Mouse (Mus musculus) heart, adult 2 months (tissue): ENCODE data around the gene Gm3045. TPM values are rescaled to one million over a fixed set of nuclear protein-coding genes. Genes with fewer than 3 reads are reported as not detected.

Experiments used
- DNase-seq, 2 experiments: peaks; one replicate each; pipeline ENCODE4 v3.0.0; 2021
- H3K27ac ChIP-seq: fragments of 200-600 bp; 2 replicates; pipeline ENCODE4 v1.8.1; 2022
- H3K27me3 ChIP-seq: fragments of 200-500 bp; 2 replicates; pipeline ENCODE4 v1.6.1; 2012; ENCODE audit warnings: mild to moderate bottlenecking, low read length, inconsistent platforms, mixed read lengths; ENCODE audit not compliant: control insufficient read depth, insufficient read depth
- H3K36me3 ChIP-seq: fragments of 200-500 bp; 2 replicates; pipeline ENCODE4 v1.6.1; 2012; ENCODE audit warnings: low read length, inconsistent platforms; ENCODE audit not compliant: control insufficient read depth, insufficient read depth
- H3K4me1 ChIP-seq: fragments of 200-500 bp; 2 replicates; pipeline ENCODE4 v1.6.1; 2011; ENCODE audit warnings: low read length; ENCODE audit not compliant: control insufficient read depth, insufficient read depth
- H3K4me3 ChIP-seq: fragments of 200-600 bp; 2 replicates; pipeline ENCODE4 v1.8.1; 2022
- H3K79me2 ChIP-seq: fragments of 200-500 bp; replicated peaks from 2 replicates; pipeline ENCODE4 v1.6.1; 2012; ENCODE audit warnings: mild to moderate bottlenecking, inconsistent platforms, low read length, moderate library complexity, mixed read lengths; ENCODE audit not compliant: control insufficient read depth, insufficient read depth
- H3K9ac ChIP-seq: fragments of 200-500 bp; 2 replicates; pipeline ENCODE4 v1.6.1; 2012; ENCODE audit warnings: low read depth, mild to moderate bottlenecking, control low read depth, inconsistent platforms, low read length, mixed read lengths
- CTCF ChIP-seq: fragments of 200-600 bp; IDR thresholded peaks from 2 replicates; pipeline ENCODE4 v1.8.1; 2022; ENCODE audit warnings: antibody characterized with exemption, mild to moderate bottlenecking, moderate library complexity
- EP300 ChIP-seq: fragments of 200-500 bp; IDR thresholded peaks from 2 replicates; pipeline ENCODE4 v1.6.1; 2011; ENCODE audit warnings: low read depth, low read length, control low read depth; ENCODE audit not compliant: insufficient read depth
- POLR2A ChIP-seq: fragments of 200-500 bp; IDR thresholded peaks from 2 replicates; pipeline ENCODE4 v1.6.1; 2011; ENCODE audit warnings: mild to moderate bottlenecking, low read depth, low read length, control low read depth; ENCODE audit not compliant: insufficient read depth
- WGBS: fragments of 180-500 bp; shearing (Covaris S2); methylation state at CpG from one replicate; pipeline ENCODE4 v1.1.7; 2018; 5-methylcytosine and 5-hydroxymethylcytosine counted together
- intact Hi-C: fragments of 180-260 bp; cut with DNase I; formaldehyde crosslinking; loops from one replicate; pipeline ENCODE4 v1.15.1; 2025
- polyA plus RNA-seq: library from polyadenylated mRNA; depleted of rRNA; stranded (reverse); fragments of >200 nt; gene quantifications from 2 replicates; pipeline ENCODE4 v1.2.3, GENCODE M21; 2012
- total RNA-seq, 2 experiments: library from RNA; stranded (reverse); gene quantifications; 2 replicates each; pipeline ENCODE4 v1.2.3; 2021

Gene Gm3045
- total and polyA plus RNA-seq, 3 experiments: not detected

- Histone ChIP-seq H3K4me3 (no peak overlapping the region), H3K4me1 (no peaks in the 10 kb centered on the region), H3K9ac (no peak overlapping the region), H3K36me3 (no peaks in the 10 kb centered on the region), H3K27ac (no peak overlapping the region), H3K27me3 (peaks cover 3% of the 10 kb centered on the region), H3K79me2 (no peaks in the 10 kb centered on the region)
- WGBS: 83% methylated on average over 12 of the region's 12 CpGs
- DNase-seq: no peak
- TF ChIP-seq POLR2A: no peak
- no peak for TF ChIP-seq CTCF
- TF ChIP-seq EP300: no peak
- intact Hi-C loops: no loop called here
Measured at GRCm38 (mm10) chr13:56432496-56432895, 6.1 kb downstream of the Gm3045 start.

- Histone ChIP-seq H3K4me3 (no peak overlapping the region), H3K27ac (no peak overlapping the region), H3K36me3 (no peaks in the 10 kb centered on the region), H3K4me1 (no peaks in the 10 kb centered on the region), H3K9ac (no peak overlapping the region), H3K27me3 (peaks cover 5% of the 10 kb centered on the region), H3K79me2 (no peaks in the 10 kb centered on the region)
- WGBS: 23% methylated on average over 10 of the region's 10 CpGs
- TF ChIP-seq EP300 (no peak), CTCF (peak; percentile 66), POLR2A (no peak)
- intact Hi-C loops: no loop called here
- peak in 1 of 2 experiments; percentile 40 for DNase-seq
Measured at GRCm38 (mm10) chr13:56433466-56433865, 7.1 kb downstream of the Gm3045 start.

- no peak overlapping the region for H3K4me3 ChIP-seq
- TF ChIP-seq EP300 (no peak), POLR2A (no peak), CTCF (no peak)
- peak in 1 of 2 experiments; percentile 14 for DNase-seq
- intact Hi-C loops: no loop called here
- no peak overlapping the region for H3K27ac ChIP-seq
- no peaks in the 10 kb centered on the region for H3K79me2 ChIP-seq
- H3K36me3 ChIP-seq: no peaks in the 10 kb centered on the region
- H3K27me3 ChIP-seq: peaks cover 8% of the 10 kb centered on the region
- no peak overlapping the region for H3K9ac ChIP-seq
- 65% methylated on average over 9 of the region's 9 CpGs for WGBS
- no peaks in the 10 kb centered on the region for H3K4me1 ChIP-seq
Measured at GRCm38 (mm10) chr13:56434311-56434751, 7.9 kb downstream of the Gm3045 start.

- H3K27me3 ChIP-seq: peaks cover 8% of the 10 kb centered on the region
Measured at GRCm38 (mm10) chr13:56435615-56436287, 9.4 kb downstream of the Gm3045 start.

GRCm38 (mm10) chr13:56438211-56439075 is 12.0 kb downstream of the Gm3045 start, which contains the start of gene Slc25a48:
Gene Slc25a48, plus strand, starts transcription at chr13:56438355.
- WGBS: 5% methylated on average over 51 of the region's 51 CpGs
- no peaks in the 10 kb centered on the region for H3K79me2 ChIP-seq
- TF ChIP-seq EP300: no peak
- no peak for TF ChIP-seq CTCF
- no peak for TF ChIP-seq POLR2A
- no peaks in the 10 kb centered on the region for H3K4me1 ChIP-seq
- no peaks in the 10 kb centered on the region for H3K36me3 ChIP-seq
- no peak within 1 kb of the TSS for H3K27ac ChIP-seq
- intact Hi-C loops: no loop called here
- no peak within 1 kb of the TSS for H3K4me3 ChIP-seq
- H3K9ac ChIP-seq: no peak within 1 kb of the TSS
- peaks cover 10% of the 10 kb centered on the region for H3K27me3 ChIP-seq
- DNase-seq: peak; percentile 49 to 57

More at GRCm38 (mm10) chr13:56435615-56436287, 9.4 kb downstream of the Gm3045 start:
- TF ChIP-seq CTCF: no peak
- no peak for TF ChIP-seq POLR2A
- TF ChIP-seq EP300: no peak
- H3K36me3 ChIP-seq: no peaks in the 10 kb centered on the region
- H3K27ac ChIP-seq: no peak overlapping the region
- intact Hi-C loops: no loop called here
- no peaks in the 10 kb centered on the region for H3K79me2 ChIP-seq
- 64% methylated on average over 10 of the region's 10 CpGs for WGBS
- H3K4me3 ChIP-seq: no peak overlapping the region
- no peak for DNase-seq
- H3K9ac ChIP-seq: no peak overlapping the region
- no peaks in the 10 kb centered on the region for H3K4me1 ChIP-seq
